Mouse (Mus musculus): ENCODE measurements around the gene Ddo.

The Ddo gene

GRCm38 (mm10) chr10:40629656-40630311 is at the start of gene Ddo:
Gene Ddo, plus strand, starts transcription at chr10:40630011.
- peak; percentile 63 to 64 for DNase-seq

DNA sequence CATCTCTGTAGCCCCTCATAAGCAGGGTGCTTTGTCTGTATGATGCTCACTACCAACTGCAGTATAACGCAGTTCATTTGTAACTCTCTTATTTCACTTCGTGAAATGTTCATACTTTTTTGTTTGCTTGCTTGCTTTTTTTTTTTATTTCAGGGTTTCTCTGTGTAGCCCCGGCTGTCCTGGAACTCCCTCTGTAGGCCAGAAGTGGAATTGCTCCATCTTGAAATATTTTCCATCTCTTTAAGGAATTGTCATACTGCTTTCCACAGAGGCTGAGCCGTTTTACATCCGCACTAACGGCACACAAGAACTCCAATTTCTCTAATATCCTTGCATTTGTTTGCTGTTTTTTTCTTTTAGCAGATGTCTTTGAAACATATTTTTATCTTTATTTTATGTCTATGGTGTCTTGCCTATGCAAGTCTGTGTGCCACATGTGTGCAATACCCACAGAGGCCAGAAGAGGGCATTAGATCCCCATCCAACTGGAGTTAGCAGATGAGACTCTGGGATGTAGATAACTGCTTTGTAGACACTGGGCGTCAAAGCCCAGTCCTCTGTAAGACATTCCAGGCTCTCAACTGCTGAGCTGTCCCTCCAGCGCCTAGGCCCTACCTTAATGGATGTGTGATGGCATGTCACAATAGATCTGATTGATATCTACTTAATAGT is 46.1 kb upstream of the Ddo start:
- no peak for DNase-seq

DNA sequence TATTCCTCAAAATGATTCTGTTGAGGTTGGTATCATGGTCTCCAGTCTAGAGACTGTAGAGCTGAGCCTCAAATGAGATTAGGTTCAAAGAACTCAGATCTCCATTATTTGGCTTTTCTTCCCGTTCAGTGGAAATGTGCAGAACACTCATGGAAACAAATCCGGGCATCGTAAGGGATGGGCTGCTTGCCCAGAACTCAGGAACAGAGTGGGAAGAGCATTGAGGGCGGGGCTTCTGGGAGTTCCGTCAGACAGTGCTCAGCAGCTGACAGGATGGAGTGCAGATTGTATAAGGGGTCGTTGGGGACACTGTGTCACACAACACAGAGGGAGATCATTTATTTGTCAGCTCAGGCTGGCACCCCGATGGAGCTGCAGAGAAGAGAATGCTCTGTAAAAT is 37.6 kb upstream of the Ddo start:
- DNase-seq: no peak

DNA sequence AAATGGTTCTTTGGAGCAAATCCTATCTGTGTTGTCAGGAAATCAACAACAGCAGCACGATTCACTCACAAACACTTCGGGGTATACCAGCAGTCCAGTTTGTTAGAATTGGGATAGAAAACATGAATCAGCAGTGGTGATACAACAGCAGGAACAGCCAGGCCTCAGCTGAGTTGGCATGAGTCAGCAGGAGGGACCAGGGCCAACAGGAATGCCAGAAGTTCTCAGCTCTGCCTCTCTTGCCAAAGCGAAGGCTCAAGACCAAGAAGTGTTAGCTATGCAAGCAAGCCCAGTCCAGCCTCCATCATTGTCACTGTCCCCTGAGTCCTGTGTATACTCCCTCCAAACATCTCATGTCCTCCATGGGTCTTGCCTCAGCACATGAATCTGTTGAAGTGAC is 32.6 kb upstream of the Ddo start:
- no peak for DNase-seq

- no peak for DNase-seq
Measured at GRCm38 (mm10) chr10:40604706-40605394, 25.0 kb upstream of the Ddo start.

DNA sequence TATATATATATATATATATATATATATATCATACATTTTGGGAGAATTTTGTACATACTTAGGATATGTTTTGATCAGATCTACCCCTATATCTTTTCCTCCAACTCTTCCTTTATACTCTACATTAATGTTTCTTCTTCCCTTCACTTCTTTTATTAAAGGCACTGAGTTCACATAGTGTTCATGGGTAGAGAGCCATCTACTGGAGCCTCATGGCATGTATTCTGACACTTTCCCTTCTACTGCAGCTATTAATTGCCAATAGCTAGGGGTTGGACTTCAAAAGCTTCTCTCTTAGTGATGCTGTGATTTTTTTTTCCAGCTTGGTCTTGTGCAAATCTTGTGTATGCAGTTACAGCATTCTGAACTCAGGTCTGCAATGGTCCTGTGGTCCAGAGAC is 11.8 kb upstream of the Ddo start:
- no peak for DNase-seq

DNA sequence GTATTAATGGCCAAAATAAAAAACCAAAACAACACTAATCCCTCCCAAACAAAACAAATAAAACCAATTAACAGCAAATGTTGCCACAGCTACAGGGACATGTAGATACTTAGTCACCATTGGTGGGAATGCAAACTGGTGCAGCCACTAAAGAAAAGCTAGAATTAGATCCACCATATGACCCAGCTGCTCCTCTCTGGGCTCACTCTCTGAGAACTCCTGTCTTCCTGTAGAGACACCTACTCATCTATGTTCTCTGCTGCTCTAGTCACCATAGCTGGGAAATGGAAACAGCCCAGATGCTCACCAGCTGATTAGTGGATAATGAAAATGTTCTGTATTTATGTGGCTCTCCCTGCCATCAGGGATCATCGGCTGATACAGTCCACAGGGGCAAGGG is 10.1 kb upstream of the Ddo start:
- no peak for DNase-seq

- peak; percentile 55 to 65 for DNase-seq
Measured at GRCm38 (mm10) chr10:40629140-40629539, 671 bp upstream of the Ddo start.

DNA sequence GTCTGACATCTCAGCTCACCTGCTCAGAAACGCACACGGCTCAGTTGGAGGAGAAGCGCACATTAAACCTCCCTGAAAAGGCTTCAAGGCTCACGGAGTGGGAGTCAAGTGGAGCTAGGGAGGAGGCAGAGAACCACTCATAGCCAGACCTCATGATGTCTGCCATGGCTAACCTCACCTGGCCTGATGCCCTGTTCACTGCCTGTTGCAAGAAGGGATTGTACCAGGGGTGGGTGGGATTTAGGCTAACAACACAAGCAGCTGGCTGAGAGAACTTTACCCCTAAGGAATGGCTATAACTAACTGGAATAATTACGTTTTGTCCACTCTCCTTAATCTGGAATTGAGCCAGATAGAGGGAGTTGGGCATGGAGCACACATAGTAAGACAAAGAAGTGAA is 646 bp downstream of the Ddo start:
- DNase-seq: peak; percentile 46 to 53

DNA sequence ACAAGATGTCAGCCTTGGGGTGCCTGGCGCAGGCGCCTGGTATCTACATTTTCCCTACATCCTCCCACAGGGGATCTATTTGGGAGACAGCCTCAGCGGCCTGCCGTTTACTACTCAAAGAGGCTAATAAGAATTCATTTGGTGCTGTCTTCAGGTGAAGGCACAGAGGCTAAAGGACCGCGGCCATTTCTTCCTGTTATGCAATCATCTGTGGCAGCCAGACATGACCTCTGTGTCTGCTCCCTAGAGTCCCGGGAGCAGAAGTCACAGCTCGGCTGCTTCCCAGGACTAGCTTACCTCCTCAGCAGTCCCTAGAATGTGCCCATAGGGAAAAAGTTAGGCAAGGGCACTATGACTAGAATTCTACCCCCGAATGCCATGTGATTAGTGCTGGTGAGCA is 1.1 kb downstream of the Ddo start:
- DNase-seq: peak; percentile 18 to 34

- no peak for DNase-seq
Measured at GRCm38 (mm10) chr10:40632087-40632486, 2.3 kb downstream of the Ddo start.

GRCm38 (mm10) chr10:40637331-40637730 is 7.5 kb downstream of the Ddo start:
- DNase-seq: no peak

GRCm38 (mm10) chr10:40638276-40638675 is 8.5 kb downstream of the Ddo start:
- peak; percentile 77 to 80 for DNase-seq

- DNase-seq: peak; percentile 35 to 52
Measured at GRCm38 (mm10) chr10:40638823-40639819, 9.3 kb downstream of the Ddo start.

GRCm38 (mm10) chr10:40640406-40640805 is 10.6 kb downstream of the Ddo start:
- no peak for DNase-seq

DNA sequence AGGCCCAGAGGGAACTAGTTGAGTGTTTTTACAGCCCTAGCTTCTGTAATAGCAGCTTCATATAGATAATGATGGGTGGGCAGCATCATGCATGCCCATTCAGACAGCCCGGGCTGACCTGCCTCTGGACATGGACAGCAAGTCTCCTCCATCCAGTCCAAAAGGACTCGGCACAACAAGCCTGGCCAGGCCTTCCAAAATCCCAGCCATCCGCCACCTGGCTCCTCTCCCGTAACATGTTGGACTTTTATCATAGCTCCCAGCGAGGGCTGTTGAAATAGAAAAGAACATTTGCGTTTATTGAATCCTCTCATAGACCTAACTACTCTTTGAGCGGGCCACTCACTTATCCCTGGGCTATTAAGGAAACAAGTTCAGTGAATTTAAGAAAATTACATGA is 12.1 kb downstream of the Ddo start:
- DNase-seq: peak; percentile 72 to 76

DNA sequence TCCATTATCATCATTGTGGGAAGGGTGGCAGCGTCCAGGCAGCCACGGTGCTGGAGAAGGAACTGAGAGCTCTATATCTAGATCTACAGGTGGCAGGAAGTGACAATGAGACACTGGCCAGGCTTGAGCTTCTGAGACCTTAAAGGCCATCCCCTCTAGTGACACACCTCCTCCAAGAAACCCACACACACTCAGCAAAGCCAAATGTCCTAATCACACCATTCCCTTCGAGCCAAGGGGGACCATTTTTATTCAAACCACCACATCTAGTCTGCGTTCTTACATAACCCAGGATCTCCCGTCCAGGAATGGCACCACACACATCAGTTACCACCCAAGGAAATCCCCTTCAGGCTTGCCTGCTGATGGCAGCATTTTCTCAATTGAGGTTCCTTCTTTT is 13.3 kb downstream of the Ddo start:
- DNase-seq: no peak

- DNase-seq: no peak
Measured at GRCm38 (mm10) chr10:40644456-40644855, 14.6 kb downstream of the Ddo start.

- no peak for DNase-seq
Measured at GRCm38 (mm10) chr10:40645346-40645745, 15.5 kb downstream of the Ddo start.

- DNase-seq: no peak
Measured at GRCm38 (mm10) chr10:40648776-40649175, 19.0 kb downstream of the Ddo start.

- DNase-seq: no peak
Measured at GRCm38 (mm10) chr10:40649634-40650033, 19.8 kb downstream of the Ddo start.

DNA sequence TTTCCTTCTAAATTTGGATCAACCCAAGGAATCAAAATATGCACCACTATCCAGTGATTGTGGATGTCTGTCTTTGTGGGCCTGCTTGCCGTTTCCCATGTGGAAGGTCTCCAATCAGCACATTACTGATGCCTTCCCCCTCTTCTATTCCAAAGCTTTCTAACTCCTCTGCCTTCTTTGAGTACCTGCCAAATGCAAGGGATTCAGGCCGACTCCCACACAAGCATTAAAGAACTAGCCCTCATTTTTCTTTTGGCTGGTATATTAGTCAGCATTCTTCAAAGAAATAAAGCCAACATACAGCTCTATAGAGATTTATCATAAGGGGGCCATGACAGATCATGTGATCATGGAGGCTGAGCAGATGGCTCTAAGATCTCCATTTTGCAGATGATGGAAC is 21.9 kb downstream of the Ddo start:
- no peak for DNase-seq

GRCm38 (mm10) chr10:40665270-40665669 is 35.5 kb downstream of the Ddo start:
- DNase-seq: no peak

Measured in cerebellum, adult 18-20 months (tissue).